Mouse (Mus musculus) megakaryocyte, embryonic 14.5 days (primary cell): ENCODE data around the gene Rbck1.

Experiments used
- FLI1 ChIP-seq: IDR thresholded peaks from 2 replicates; pipeline ENCODE4 v1.6.1; 2012; ENCODE audit warnings: low read length, inconsistent platforms, mixed read lengths
- GATA1 ChIP-seq: IDR thresholded peaks from 3 replicates; pipeline ENCODE4 v1.6.1; 2012; ENCODE audit warnings: mixed read lengths, low read length, inconsistent platforms, borderline replicate concordance

GRCm38 (mm10) chr2:152339631-152340179 lies 7.3 kb upstream of the Rbck1 start:
- no peak for TF ChIP-seq GATA1
- no peak for TF ChIP-seq FLI1
